Mouse (Mus musculus) kidney, postnatal 14 days (tissue): ENCODE data around the gene Rps24.
"Not testable (repeated sequence)": the region's sequence is repeated elsewhere in the genome, so short reads cannot be mapped to it uniquely, and the experiment has no call there.

Source experiments
- DNase-seq: peaks from one replicate; pipeline ENCODE4 v3.0.0; 2022; ENCODE audit warnings: mixed read lengths

The Rps24 gene

GRCm38 (mm10) chr14:24486773-24487227 lies at the start of gene Rps24, which contains the start of gene Polr3a:
TSS of gene Rps24 (plus strand) at chr14:24487125.
TSS of gene Polr3a (minus strand) at chr14:24487058.
- peak; percentile 94 for DNase-seq

- DNase-seq, result not testable (repeated sequence)
These were observed 43.4 kb upstream of the Rps24 start for GRCm38 (mm10) chr14:24443529-24443928.

GRCm38 (mm10) chr14:24458191-24458590 lies 28.7 kb upstream of the Rps24 start:
- no peak for DNase-seq

GRCm38 (mm10) chr14:24468806-24469205 lies 18.1 kb upstream of the Rps24 start:
- DNase-seq, result no peak

GRCm38 (mm10) chr14:24486241-24486767 lies 621 bp upstream of the Rps24 start:
- DNase-seq, result peak; percentile 44

- not testable (repeated sequence) for DNase-seq
These were observed 2.8 kb downstream of the Rps24 start for GRCm38 (mm10) chr14:24489772-24490171.

- peak; percentile 98 for DNase-seq
These were observed 3.7 kb downstream of the Rps24 start for GRCm38 (mm10) chr14:24490468-24491265.

GRCm38 (mm10) chr14:24491266-24491981 lies 4.5 kb downstream of the Rps24 start:
- no peak for DNase-seq

- no peak for DNase-seq
These were observed 6.3 kb downstream of the Rps24 start for GRCm38 (mm10) chr14:24493256-24493655.

- DNase-seq, result no peak
These were observed 9.6 kb downstream of the Rps24 start for GRCm38 (mm10) chr14:24496507-24496906.

GRCm38 (mm10) chr14:24497443-24497842 lies 10.5 kb downstream of the Rps24 start:
- DNase-seq, result no peak

- DNase-seq, result no peak
These were observed 11.8 kb downstream of the Rps24 start for GRCm38 (mm10) chr14:24498561-24499255.

- no peak for DNase-seq
These were observed 12.6 kb downstream of the Rps24 start for GRCm38 (mm10) chr14:24499478-24499877.

- peak; percentile 83 for DNase-seq
These were observed 13.3 kb downstream of the Rps24 start for GRCm38 (mm10) chr14:24500091-24500844.

- DNase-seq, result no peak
These were observed 13.9 kb downstream of the Rps24 start for GRCm38 (mm10) chr14:24500845-24501186.

- no peak for DNase-seq
These were observed 14.3 kb downstream of the Rps24 start for GRCm38 (mm10) chr14:24501256-24501655.

- DNase-seq, result no peak
These were observed 20.6 kb downstream of the Rps24 start for GRCm38 (mm10) chr14:24507452-24508069.

GRCm38 (mm10) chr14:24508070-24508773 lies 21.3 kb downstream of the Rps24 start:
- DNase-seq, result no peak

- no peak for DNase-seq
These were observed 22.6 kb downstream of the Rps24 start for GRCm38 (mm10) chr14:24509557-24509956.

GRCm38 (mm10) chr14:24510218-24510617 lies 23.3 kb downstream of the Rps24 start:
- DNase-seq, result no peak

GRCm38 (mm10) chr14:24510679-24511078 lies 23.8 kb downstream of the Rps24 start:
- no peak for DNase-seq
